Mouse (Mus musculus) G1E (cell line): ENCODE data around the gene Olfr777.
"Not testable (repeated sequence)": the region's sequence is repeated elsewhere in the genome, so short reads cannot be mapped to it uniquely, and the experiment has no call there.

Experiments used
- CTCF ChIP-seq: IDR thresholded peaks from 2 replicates; pipeline ENCODE4 v1.5.1; 2012; ENCODE audit warnings: low read depth, low read length, inconsistent platforms, mixed read lengths
- GATA1 ChIP-seq: IDR thresholded peaks from 2 replicates; pipeline ENCODE4 v1.6.1; 2012; ENCODE audit warnings: borderline replicate concordance, low read length, inconsistent platforms, mixed read lengths
- GATA2 ChIP-seq: IDR thresholded peaks from 2 replicates; pipeline ENCODE4 v1.6.1; 2012; ENCODE audit warnings: low read depth, low read length, inconsistent platforms, borderline replicate concordance
- POLR2AphosphoS5 ChIP-seq: IDR thresholded peaks from 2 replicates; pipeline ENCODE4 v1.6.1; 2012; ENCODE audit warnings: low read depth, low read length, inconsistent platforms; ENCODE audit not compliant: insufficient replicate concordance
- TAL1 ChIP-seq: conservative IDR thresholded peaks from 2 replicates; pipeline ENCODE4 v1.6.1; 2012; ENCODE audit warnings: low read depth, low read length, inconsistent platforms, mixed read lengths

DNA sequence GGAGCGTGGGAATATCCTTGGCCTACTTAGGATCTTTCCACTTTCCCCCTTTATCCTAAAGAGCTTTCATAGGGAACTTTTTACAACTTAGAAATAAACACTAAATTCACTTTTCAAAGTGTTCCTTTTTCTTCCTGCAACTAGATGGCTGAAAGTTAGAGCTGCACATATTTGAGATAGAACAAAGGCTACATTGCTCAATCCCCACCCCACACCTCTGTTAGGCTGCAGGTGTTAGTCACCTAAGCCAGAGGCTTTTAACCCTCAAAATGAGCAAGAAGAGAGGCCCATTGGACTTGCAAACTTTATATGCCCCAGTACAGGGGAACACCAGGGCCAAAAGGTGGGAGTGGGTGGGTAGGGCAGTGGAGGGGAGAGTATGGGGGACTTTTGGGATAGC is 42.2 kb upstream of the Olfr777 start:
- TF ChIP-seq CTCF, GATA1, TAL1, GATA2, POLR2AphosphoS5: not testable (repeated sequence)
